Mouse (Mus musculus) testis, adult 10 weeks (tissue): ENCODE data around the gene Dync1li2. TPM values are rescaled to one million over a fixed set of nuclear protein-coding genes. Genes with fewer than 3 reads are reported as not detected.

Experiments
- polyA plus RNA-seq: library from polyadenylated mRNA; stranded (reverse); fragments of 350-450 nt; fragmentation: Illumina TruSeq; extraction: RNeasy Lipid Tissue Mini Kit (QIAGEN cat#74804); gene quantifications from one replicate; pipeline ENCODE4 v1.2.3, GENCODE M21; 2014; ENCODE audit warnings: low read depth, low replicate concordance

Dync1li2 gene
- 146 TPM for polyA plus RNA-seq

DNA sequence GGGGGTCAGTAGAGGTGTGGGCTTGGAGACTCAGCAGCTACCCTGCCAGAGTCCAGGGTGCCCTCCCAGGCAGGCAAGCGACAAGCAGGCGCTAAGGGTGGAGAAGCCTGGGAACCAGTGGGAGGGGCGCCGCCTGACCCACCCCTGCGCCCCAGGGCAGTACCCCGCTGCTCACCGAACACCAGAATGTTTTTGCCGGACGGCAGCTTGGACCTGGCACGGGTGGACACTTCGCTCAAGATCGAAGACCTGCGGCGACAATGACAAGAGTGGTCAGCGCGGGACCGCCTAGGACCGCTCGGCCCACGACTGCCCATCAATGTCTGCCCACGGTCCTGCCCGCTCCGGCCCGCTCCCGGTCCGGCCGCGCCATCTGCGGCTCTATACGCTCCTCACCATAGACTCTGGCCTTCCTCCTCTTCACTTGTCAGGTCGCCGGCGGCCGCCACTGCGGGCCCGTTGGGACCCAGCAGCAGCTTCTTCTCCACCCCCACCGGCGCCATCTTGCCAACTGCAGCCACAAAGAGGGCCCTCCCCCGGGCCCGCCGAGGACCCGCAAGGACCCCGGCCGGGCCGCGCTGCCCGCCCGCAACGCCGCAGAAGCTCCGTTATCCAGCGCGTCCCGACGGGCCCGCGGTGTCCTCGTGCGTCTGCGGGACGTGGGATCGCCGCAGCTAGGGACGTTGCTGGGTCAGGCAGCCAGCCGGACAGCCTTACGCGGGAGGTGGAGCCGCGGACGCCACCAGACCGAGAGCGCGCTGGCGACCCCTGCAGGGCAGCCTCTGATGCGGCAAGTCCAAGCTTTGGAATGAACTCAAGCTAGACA lies at the start of gene Dync1li2:
TSS of gene Dync1li2 (minus strand) at position 749 of the 826 bp plus-strand sequence.

DNA sequence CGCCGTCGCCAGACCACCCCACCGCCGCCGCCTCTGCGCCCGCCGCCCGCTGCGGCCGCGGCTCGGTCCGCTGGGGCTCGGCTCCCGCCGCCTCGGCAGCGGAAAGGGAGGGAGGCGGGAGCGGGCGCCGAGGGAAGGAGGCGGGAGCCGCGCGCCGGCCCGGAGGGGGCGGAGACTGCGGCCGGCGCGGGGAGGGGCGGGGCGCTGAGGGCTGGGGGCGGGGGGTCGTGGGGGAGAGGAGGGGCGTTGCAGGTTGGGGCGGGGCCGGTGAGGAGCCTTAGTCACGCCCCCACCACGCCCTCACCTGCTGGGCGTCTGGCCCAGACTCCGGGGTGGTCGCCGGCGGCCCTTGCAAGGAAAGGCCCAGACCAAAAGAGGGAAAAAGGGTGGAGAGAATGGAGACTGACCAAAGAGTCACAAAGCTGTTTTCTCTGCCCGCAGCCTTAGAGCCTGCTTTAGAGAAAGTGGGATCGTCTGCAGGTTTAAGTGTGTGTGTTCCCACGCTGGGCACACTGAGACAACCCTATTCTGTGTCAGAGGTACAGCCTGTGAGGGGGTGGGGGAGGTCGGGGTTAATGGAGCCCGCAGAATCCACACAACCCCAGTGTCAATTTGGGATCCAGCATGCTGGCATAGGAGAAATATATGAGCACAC lies 47.0 kb downstream of the Dync1li2 start, which contains the start of gene Cmtm4:
TSS of gene Cmtm4 (minus strand) at position 105 of the 655 bp plus-strand sequence.

Other genes starting within 250 kb of the Dync1li2 start
- 8.8 TPM for gene Tk2, start 194.5 kb downstream of the Dync1li2 start, polyA plus RNA-seq
- 279 TPM for gene Cklf, start 192.2 kb downstream of the Dync1li2 start, polyA plus RNA-seq
- gene Cmtm2a, start 149.9 kb downstream of the Dync1li2 start, polyA plus RNA-seq: 2,269 TPM
- gene Gm45711, start 133.0 kb downstream of the Dync1li2 start, polyA plus RNA-seq: 29.6 TPM
- 0.92 TPM for gene Cmtm1, start 132.9 kb downstream of the Dync1li2 start, polyA plus RNA-seq
- gene Gm11020, start 121.5 kb downstream of the Dync1li2 start, polyA plus RNA-seq: not detected
- 1,284 TPM for gene Cmtm2b, start 120.8 kb downstream of the Dync1li2 start, polyA plus RNA-seq
- 4.6 TPM for gene Cmtm3, start 103.6 kb downstream of the Dync1li2 start, polyA plus RNA-seq
- gene Cmtm4, start 47.2 kb downstream of the Dync1li2 start, polyA plus RNA-seq: 2.7 TPM
- 65.7 TPM for gene Terb1, start 66.9 kb upstream of the Dync1li2 start, polyA plus RNA-seq
- 267 TPM for gene Nae1, start 91.6 kb upstream of the Dync1li2 start, polyA plus RNA-seq
- gene Car7, start 91.6 kb upstream of the Dync1li2 start, polyA plus RNA-seq: 0.28 TPM
- 1.5 TPM for gene Pdp2, start 148.4 kb upstream of the Dync1li2 start, polyA plus RNA-seq
- gene Cdh16, start 181.3 kb upstream of the Dync1li2 start, polyA plus RNA-seq: not detected
- gene Rrad, start 188.3 kb upstream of the Dync1li2 start, polyA plus RNA-seq: not detected
- 1.9 TPM for gene Ciao2b, start 198.9 kb upstream of the Dync1li2 start, polyA plus RNA-seq